Mouse (Mus musculus): ENCODE measurements around the gene Inpp5a. TPM values are rescaled to one million over a fixed set of nuclear protein-coding genes. Genes with fewer than 3 reads are reported as not detected.

The Inpp5a gene
- polyA plus RNA-seq, 1 experiment from 2014 or later, result 28.1 TPM

GRCm38 (mm10) chr7:139563425-139563824 is 174.5 kb downstream of the Inpp5a start:
- 0 out of 2 replicates have a peak, but pooled peaks cover 3% of the 10 kb centered on the region for H3K36me3 ChIP-seq (replicated peaks; ENCODE audit: control insufficient read depth, insufficient read depth)
- no peaks in the 10 kb centered on the region for H3K9me3 ChIP-seq (ENCODE audit: control insufficient read depth, low read length)
- DNase-seq (ENCODE audit: low spot score) (no peak), ATAC-seq (ENCODE audit: low FRiP score) (no peak)
- peak overlapping the region; percentile 20; the same call in 1 of the 2 replicates for H3K27ac ChIP-seq
- H3K9ac ChIP-seq, result no peak overlapping the region
- H3K4me2 ChIP-seq (replicated peaks), result no peak overlapping the region
- no peak overlapping the region for H3K4me3 ChIP-seq (replicated peaks; ENCODE audit: low read length)
- peaks cover 7% of the 10 kb centered on the region; the same call in 1 of the 2 replicates for H3K4me1 ChIP-seq (replicated peaks; ENCODE audit: control insufficient read depth, insufficient read depth, low read length)
- 54% methylated on average over 4 of the region's 4 CpGs for WGBS
- H3K27me3 ChIP-seq (ENCODE audit: control insufficient read depth, insufficient read depth, low read length), result peaks cover 50% of the 10 kb centered on the region

- no peak overlapping the region for H3K27ac ChIP-seq
- no peak overlapping the region for H3K4me3 ChIP-seq (replicated peaks; ENCODE audit: low read length)
- ATAC-seq (ENCODE audit: low FRiP score) (no peak), DNase-seq (ENCODE audit: low spot score) (no peak)
- H3K4me2 ChIP-seq (replicated peaks), result no peak overlapping the region
- H3K27me3 ChIP-seq (ENCODE audit: control insufficient read depth, insufficient read depth, low read length), result peaks cover 47% of the 10 kb centered on the region
- 95% methylated on average over 2 of the region's 2 CpGs for WGBS
- 0 out of 2 replicates have a peak, but pooled peaks cover 3% of the 10 kb centered on the region for H3K36me3 ChIP-seq (replicated peaks; ENCODE audit: control insufficient read depth, insufficient read depth)
- peaks cover 7% of the 10 kb centered on the region; the same call in 1 of the 2 replicates for H3K4me1 ChIP-seq (replicated peaks; ENCODE audit: control insufficient read depth, insufficient read depth, low read length)
- H3K9me3 ChIP-seq (ENCODE audit: control insufficient read depth, low read length), result no peaks in the 10 kb centered on the region
- H3K9ac ChIP-seq, result no peak overlapping the region
Observed at GRCm38 (mm10) chr7:139564161-139564560, 175.3 kb downstream of the Inpp5a start.

GRCm38 (mm10) chr7:139565998-139566397 is 177.1 kb downstream of the Inpp5a start:
- DNase-seq (ENCODE audit: low spot score) (no peak), ATAC-seq (ENCODE audit: low FRiP score) (no peak)
- H3K4me2 ChIP-seq (replicated peaks), result no peak overlapping the region
- H3K9me3 ChIP-seq (ENCODE audit: control insufficient read depth, low read length), result no peaks in the 10 kb centered on the region
- no peak overlapping the region for H3K9ac ChIP-seq
- no peak overlapping the region for H3K27ac ChIP-seq
- no peaks in the 10 kb centered on the region for H3K36me3 ChIP-seq (replicated peaks; ENCODE audit: control insufficient read depth, insufficient read depth)
- WGBS, result 70% methylated on average over 6 of the region's 6 CpGs
- no peak overlapping the region for H3K4me3 ChIP-seq (replicated peaks; ENCODE audit: low read length)
- peaks cover 35% of the 10 kb centered on the region for H3K27me3 ChIP-seq (ENCODE audit: control insufficient read depth, insufficient read depth, low read length)
- peaks cover 7% of the 10 kb centered on the region; the same call in 1 of the 2 replicates for H3K4me1 ChIP-seq (replicated peaks; ENCODE audit: control insufficient read depth, insufficient read depth, low read length)

GRCm38 (mm10) chr7:139566533-139566932 is 177.6 kb downstream of the Inpp5a start:
- DNase-seq (ENCODE audit: low spot score), result no peak
- H3K9me3 ChIP-seq (ENCODE audit: control insufficient read depth, low read length), result no peaks in the 10 kb centered on the region
- H3K27me3 ChIP-seq (ENCODE audit: control insufficient read depth, insufficient read depth, low read length), result peaks cover 36% of the 10 kb centered on the region
- peaks cover 7% of the 10 kb centered on the region; the same call in 1 of the 2 replicates for H3K4me1 ChIP-seq (replicated peaks; ENCODE audit: control insufficient read depth, insufficient read depth, low read length)
- ATAC-seq (ENCODE audit: low FRiP score), result peak; percentile 55; the same call in 1 of the 2 replicates
- no peak overlapping the region for H3K9ac ChIP-seq
- H3K27ac ChIP-seq, result no peak overlapping the region
- no peak overlapping the region for H3K4me2 ChIP-seq (replicated peaks)
- H3K4me3 ChIP-seq (replicated peaks; ENCODE audit: low read length), result no peak overlapping the region
- WGBS, result 56% methylated on average over 8 of the region's 8 CpGs
- H3K36me3 ChIP-seq (replicated peaks; ENCODE audit: control insufficient read depth, insufficient read depth), result no peaks in the 10 kb centered on the region

GRCm38 (mm10) chr7:139570788-139571187 is 181.9 kb downstream of the Inpp5a start:
- 94% methylated on average over 5 of the region's 5 CpGs for WGBS

GRCm38 (mm10) chr7:139572665-139573064 is 183.8 kb downstream of the Inpp5a start:
- ATAC-seq (ENCODE audit: low FRiP score) (no peak), DNase-seq (ENCODE audit: low spot score) (no peak)
- Histone ChIP-seq H3K27ac (no peak overlapping the region), H3K4me2 (replicated peaks) (no peak overlapping the region), H3K9ac (no peak overlapping the region), H3K9me3 (ENCODE audit: control insufficient read depth, low read length) (no peaks in the 10 kb centered on the region), H3K4me1 (replicated peaks; ENCODE audit: control insufficient read depth, insufficient read depth, low read length) (no peaks in the 10 kb centered on the region), H3K27me3 (ENCODE audit: control insufficient read depth, insufficient read depth, low read length) (peaks cover 55% of the 10 kb centered on the region), H3K36me3 (replicated peaks; ENCODE audit: control insufficient read depth, insufficient read depth) (no peaks in the 10 kb centered on the region), H3K4me3 (replicated peaks; ENCODE audit: low read length) (no peak overlapping the region)
- 80% methylated on average over 3 of the region's 3 CpGs for WGBS

More at GRCm38 (mm10) chr7:139570788-139571187, 181.9 kb downstream of the Inpp5a start:
- Histone ChIP-seq H3K36me3 (replicated peaks; ENCODE audit: control insufficient read depth, insufficient read depth) (no peaks in the 10 kb centered on the region), H3K4me3 (replicated peaks; ENCODE audit: low read length) (no peak overlapping the region), H3K4me1 (replicated peaks; ENCODE audit: control insufficient read depth, insufficient read depth, low read length) (0 out of 2 replicates have a peak, but pooled peaks cover 7% of the 10 kb centered on the region), H3K4me2 (replicated peaks) (no peak overlapping the region), H3K27ac (no peak overlapping the region), H3K9me3 (ENCODE audit: control insufficient read depth, low read length) (no peaks in the 10 kb centered on the region), H3K27me3 (ENCODE audit: control insufficient read depth, insufficient read depth, low read length) (peaks cover 47% of the 10 kb centered on the region), H3K9ac (no peak overlapping the region)
- DNase-seq (ENCODE audit: low spot score) (no peak), ATAC-seq (ENCODE audit: low FRiP score) (no peak)

GRCm38 (mm10) chr7:139576064-139576686 is 187.3 kb downstream of the Inpp5a start:
- WGBS, result 59% methylated on average over 16 of the region's 16 CpGs
- peaks cover 78% of the 10 kb centered on the region for H3K27me3 ChIP-seq (ENCODE audit: control insufficient read depth, insufficient read depth, low read length)
- ATAC-seq (ENCODE audit: low FRiP score), result no peak

GRCm38 (mm10) chr7:139579261-139579905 is 190.5 kb downstream of the Inpp5a start:
- no peak overlapping the region for H3K9ac ChIP-seq

More at GRCm38 (mm10) chr7:139576064-139576686, 187.3 kb downstream of the Inpp5a start:
- H3K4me1 ChIP-seq (replicated peaks; ENCODE audit: control insufficient read depth, insufficient read depth, low read length), result no peaks in the 10 kb centered on the region
- H3K27ac ChIP-seq, result no peak overlapping the region
- H3K4me3 ChIP-seq (replicated peaks; ENCODE audit: low read length), result no peak overlapping the region
- H3K9me3 ChIP-seq (ENCODE audit: control insufficient read depth, low read length), result no peaks in the 10 kb centered on the region
- DNase-seq (ENCODE audit: low spot score), result no peak
- H3K4me2 ChIP-seq (replicated peaks), result no peak overlapping the region
- no peak overlapping the region for H3K9ac ChIP-seq
- H3K36me3 ChIP-seq (replicated peaks; ENCODE audit: control insufficient read depth, insufficient read depth), result no peaks in the 10 kb centered on the region

More at GRCm38 (mm10) chr7:139579261-139579905, 190.5 kb downstream of the Inpp5a start:
- H3K4me3 ChIP-seq (replicated peaks; ENCODE audit: low read length), result peak overlapping the region; percentile 6; the same call in 1 of the 2 replicates
- H3K36me3 ChIP-seq (replicated peaks; ENCODE audit: control insufficient read depth, insufficient read depth), result no peaks in the 10 kb centered on the region
- H3K27me3 ChIP-seq (ENCODE audit: control insufficient read depth, insufficient read depth, low read length), result peaks cover 95% of the 10 kb centered on the region
- H3K27ac ChIP-seq, result no peak overlapping the region
- peak overlapping the region; percentile 6; the same call in 1 of the 2 replicates for H3K4me2 ChIP-seq (replicated peaks)
- WGBS, result 51% methylated on average over 21 of the region's 21 CpGs
- ATAC-seq (ENCODE audit: low FRiP score), result no peak
- no peaks in the 10 kb centered on the region for H3K9me3 ChIP-seq (ENCODE audit: control insufficient read depth, low read length)
- DNase-seq (ENCODE audit: low spot score), result no peak
- peaks cover under 1% of the 10 kb centered on the region; the same call in 1 of the 2 replicates for H3K4me1 ChIP-seq (replicated peaks; ENCODE audit: control insufficient read depth, insufficient read depth, low read length)

All from hindbrain, embryonic 14.5 days (tissue).